Comparison of ENCODE assay signal across 9 mouse cellular contexts in the genomic region with DNA sequence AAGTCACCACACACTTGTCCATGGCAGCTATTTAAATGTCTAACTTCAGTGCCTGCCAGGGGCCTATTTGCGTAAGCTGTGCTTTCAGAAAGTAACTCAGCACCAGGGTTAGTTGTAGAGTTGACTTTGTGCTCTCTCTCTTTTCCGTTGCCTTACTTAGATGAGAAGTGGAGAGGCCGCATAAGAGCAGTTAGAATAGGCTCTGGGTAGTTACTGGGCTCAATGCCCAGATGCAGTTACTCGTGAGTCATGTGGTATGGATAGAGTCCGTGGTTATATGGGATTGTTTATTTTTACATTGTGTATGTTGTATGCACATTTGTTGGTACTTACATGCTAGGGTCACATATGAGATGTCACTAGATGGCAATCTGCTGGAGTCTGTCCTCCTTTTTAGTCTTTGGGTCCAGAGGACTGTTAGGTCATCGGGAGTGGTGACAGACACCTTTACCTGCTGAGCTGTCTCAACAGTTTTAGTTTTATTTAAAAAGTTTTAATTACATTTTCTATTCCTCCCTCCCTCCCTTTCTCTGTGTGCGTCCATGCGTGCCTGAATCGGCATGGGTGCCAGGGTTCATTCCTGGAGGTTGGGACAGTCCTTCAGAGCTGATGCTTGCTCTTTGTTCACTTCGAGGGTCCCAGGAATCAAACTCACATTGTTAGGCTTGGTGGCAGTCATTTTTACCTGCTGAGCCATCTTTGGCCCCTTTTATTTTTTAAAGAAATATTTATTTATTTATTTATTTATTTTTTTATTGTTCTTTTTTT. TPM values are rescaled to one million over a fixed set of nuclear protein-coding genes. Genes with fewer than 3 reads are reported as not detected.
DNase-seq lines count a peak whose midpoint lies in the region; ATAC-seq and TF ChIP-seq lines count a peak whose summit lies in the region.
"Had no signal": no experiment of that assay in that cellular context is flagged by ENCODE, and none has a peak within 500 bp of the region (broad histone marks: within the 10 kb centered on the region; RNA-seq: fewer than 3 reads in every experiment).

No protein-coding gene starts in this region.

- peak overlapping the region; percentile 71 for H3K27ac ChIP-seq in heart, embryonic 15.5 days
- no peak overlapping the region for H3K27ac ChIP-seq in midbrain, postnatal 0 days (ENCODE audit: low read depth, low read length)

- no peaks in the 10 kb centered on the region for H3K9me3 ChIP-seq in heart, embryonic 15.5 days (replicated peaks)
- H3K9me3 ChIP-seq in midbrain, postnatal 0 days (ENCODE audit: low read length) = no peaks in the 10 kb centered on the region

- peak overlapping the region; percentile 41 for H3K4me2 ChIP-seq in heart, embryonic 15.5 days
- H3K4me2 ChIP-seq in midbrain, postnatal 0 days (ENCODE audit: low read depth, low read length, poor library complexity, severe bottlenecking) = peak overlapping the region; percentile 67

- 57% methylated on average over 10 of the region's 10 CpGs for WGBS in heart, embryonic 15.5 days
- WGBS in midbrain, postnatal 0 days = 64% methylated on average over 10 of the region's 10 CpGs

- no peak for TF ChIP-seq CTCF in midbrain, postnatal 0 days (IDR thresholded peaks at IDR 0.05)

- H3K9ac ChIP-seq in heart, embryonic 15.5 days = no peak overlapping the region
- H3K9ac ChIP-seq in midbrain, postnatal 0 days (replicated peaks; ENCODE audit: low read length, poor library complexity, severe bottlenecking) = no peak overlapping the region

- DNase-seq in cerebellum, adult 9-11 months = peak; percentile 29
- DNase-seq in cerebellum, postnatal 36 days = no peak
- DNase-seq in kidney, postnatal 14 days = peak; percentile 43
- DNase-seq in kidney, adult 18-20 months = no peak
- peak; percentile 12 for DNase-seq in midbrain, postnatal 0 days (ENCODE audit: low spot score)
- no peak for DNase-seq in spleen, postnatal 36 days (ENCODE audit: low spot score in 2 of 2)
- DNase-seq in adrenal gland, adult 8-10 months = no peak

- no peak overlapping the region for H3K4me3 ChIP-seq in heart, embryonic 15.5 days
- H3K4me3 ChIP-seq in midbrain, postnatal 0 days (ENCODE audit: low read depth, low read length) = no peak overlapping the region

- peaks cover 29% of the 10 kb centered on the region for H3K4me1 ChIP-seq in heart, embryonic 15.5 days (replicated peaks)
- H3K4me1 ChIP-seq in midbrain, postnatal 0 days (ENCODE audit: insufficient read depth, low read length) = peaks cover 12% of the 10 kb centered on the region; the same call in 1 of the 2 replicates

- no peak for ATAC-seq in heart, embryonic 15.5 days (replicated peaks; ENCODE audit: insufficient number of reproducible peaks, insufficient read depth, low FRiP score, low read depth)
- no peak for ATAC-seq in midbrain, postnatal 0 days (ENCODE audit: low FRiP score)

- no peaks in the 10 kb centered on the region for H3K36me3 ChIP-seq in heart, embryonic 15.5 days
- no peaks in the 10 kb centered on the region for H3K36me3 ChIP-seq in midbrain, postnatal 0 days (ENCODE audit: insufficient read depth, low read length)

- no peaks in the 10 kb centered on the region for H3K27me3 ChIP-seq in heart, embryonic 15.5 days
- no peaks in the 10 kb centered on the region for H3K27me3 ChIP-seq in midbrain, postnatal 0 days (ENCODE audit: insufficient read depth, low read length)
- H3K27me3 ChIP-seq: CH12.LX had no signal

RNA-seq across cellular contexts. Expression of a gene that starts 3.2 kb away (rescaled TPM):
- 3.8 and 4.8 TPM in 2 replicates for polyA plus RNA-seq in heart, embryonic 15.5 days (2015; fragmentation: Nextera tagmentation; extraction: Ambion mirVana)
- total RNA-seq in midbrain, postnatal 0 days (2014; rRNA removed) = 74.0 and 99.4 TPM in 2 replicates
- polyA plus RNA-seq in midbrain, postnatal 0 days (2015; fragmentation: Nextera tagmentation; extraction: Ambion mirVana) = 37.0 and 43.7 TPM in 2 replicates
- 10 to 100 TPM; 39.3 to 54.0 (median 45.2) TPM for total RNA-seq in adrenal gland, adult 8-10 months (2022)

Comparison
In these comparisons a context has a peak if more than half of its experiments do, and no peak if none do; other contexts are left out.
1. DNase-seq: peak in cerebellum, adult 9-11 months (single experiment), kidney, postnatal 14 days (single experiment) and midbrain, postnatal 0 days (single experiment); none in cerebellum, postnatal 36 days (0 of 2), kidney, adult 18-20 months (single experiment), spleen, postnatal 36 days (0 of 2) and adrenal gland, adult 8-10 months (single experiment).